24 mouse cellular contexts compared by ENCODE assay signal in the genomic region with DNA sequence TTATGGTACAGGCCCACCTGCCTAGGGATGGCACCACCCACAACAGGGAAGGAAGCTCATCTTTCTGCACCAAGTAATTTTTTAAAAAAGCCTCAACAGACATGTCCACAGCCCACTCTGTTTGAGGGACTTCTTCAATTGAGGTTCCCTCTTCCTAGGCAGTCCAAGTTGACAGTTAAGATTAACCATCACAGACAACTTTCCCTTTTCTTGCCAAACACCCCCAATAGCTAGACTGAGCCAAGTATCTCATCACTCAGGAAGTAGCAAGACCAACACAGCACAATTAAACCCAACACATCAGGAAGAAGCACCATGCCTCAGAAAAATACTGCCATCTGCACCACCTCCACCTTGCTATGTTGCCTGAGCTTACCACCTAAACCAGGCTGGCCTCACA.
"Had no signal": no experiment of that assay in that cellular context is flagged by ENCODE, and none has a peak within 500 bp of the region (broad histone marks: within the 10 kb centered on the region; RNA-seq: fewer than 3 reads in every experiment).

No protein-coding gene starts in this region.

- DNase-seq: gastrocnemius, postnatal 14 days; gastrocnemius, postnatal 36 days; heart, adult 11 months; heart, adult 2 months; heart, postnatal 14 days; heart, postnatal 36 days; kidney, adult 11 months; kidney, adult 2 months; kidney, adult 9 months; kidney, postnatal 14 days; kidney, postnatal 36 days; layer of hippocampus, adult 9-11 months; layer of hippocampus, postnatal 36 days; liver had no signal

- H3K9ac ChIP-seq: heart, embryonic 13.5 days; heart, embryonic 15.5 days; hindbrain, embryonic 13.5 days; hindbrain, embryonic 15.5 days; kidney, embryonic 15.5 days; limb, embryonic 12.5 days had no signal

- ATAC-seq: hindbrain, postnatal 0 days; intestine, embryonic 16.5 days had no signal

- H3K9me3 ChIP-seq: heart, embryonic 13.5 days; heart, embryonic 15.5 days; hindbrain, embryonic 13.5 days; hindbrain, embryonic 15.5 days; kidney, embryonic 15.5 days; limb, embryonic 10.5 days; limb, embryonic 12.5 days had no signal

- H3K27ac ChIP-seq: heart, adult 2 months; heart, embryonic 13.5 days; heart, embryonic 15.5 days; hindbrain, embryonic 13.5 days; hindbrain, embryonic 15.5 days; hindbrain, postnatal 0 days; kidney, embryonic 15.5 days; kidney, postnatal 0 days; limb, embryonic 10.5 days; limb, embryonic 12.5 days had no signal

- H3K4me3 ChIP-seq: heart, adult 2 months; heart, embryonic 13.5 days; heart, embryonic 15.5 days; hindbrain, embryonic 13.5 days; hindbrain, embryonic 15.5 days; kidney, embryonic 15.5 days; limb, embryonic 10.5 days; limb, embryonic 12.5 days had no signal

- H3K27me3 ChIP-seq: heart, embryonic 13.5 days; heart, embryonic 15.5 days; hindbrain, embryonic 13.5 days; hindbrain, embryonic 15.5 days; kidney, embryonic 15.5 days; limb, embryonic 12.5 days had no signal
